Mouse (Mus musculus): ENCODE results near the gene Tnni2.

- peak; percentile 27 for TF ChIP-seq CTCF (IDR thresholded peaks at IDR 0.05; ENCODE audit: low read depth, low read length)
- TF ChIP-seq POLR2A (IDR thresholded peaks at IDR 0.05; ENCODE audit: insufficient read depth, low read length) = no peak
These were observed 22.9 kb upstream of the Tnni2 start for GRCm38 (mm10) chr7:142418679-142419078.

Data from ES-Bruce4 (cell line).